Mouse (Mus musculus) thymus, adult 2 months (tissue): ENCODE measurements at regions not wholly inside any gene's neighbourhood (a gene's known extent, or its start where the extent isn't known, plus 50 kb on each side); places are given as distances from the start of the nearest gene placed in this dataset.

Source experiments
- DNase-seq: peaks from one replicate; pipeline ENCODE4 v3.0.0; 2021
- H3K27ac ChIP-seq: fragments of 200-500 bp; 2 replicates; pipeline ENCODE4 v1.5.1; 2012; ENCODE audit warnings: low read length, control low read depth; ENCODE audit not compliant: control insufficient read depth, insufficient read depth
- H3K27me3 ChIP-seq: fragments of 200-500 bp; 2 replicates; pipeline ENCODE4 v1.6.1; 2012; ENCODE audit warnings: mild to moderate bottlenecking, low read length, moderate library complexity, mixed read lengths; ENCODE audit not compliant: control insufficient read depth, insufficient read depth
- H3K36me3 ChIP-seq: fragments of 200-500 bp; 2 replicates; pipeline ENCODE4 v1.6.1; 2012; ENCODE audit warnings: mild to moderate bottlenecking, low read length, moderate library complexity; ENCODE audit not compliant: control insufficient read depth, insufficient read depth
- H3K4me1 ChIP-seq: fragments of 200-500 bp; replicated peaks from 2 replicates; pipeline ENCODE4 v1.6.1; 2012; ENCODE audit warnings: low read length; ENCODE audit not compliant: control insufficient read depth, insufficient read depth
- H3K4me3 ChIP-seq: fragments of 200-500 bp; 2 replicates; pipeline ENCODE4 v1.5.1; 2012; ENCODE audit warnings: mild to moderate bottlenecking, low read length, control low read depth, moderate library complexity; ENCODE audit not compliant: control insufficient read depth, insufficient read depth
- CTCF ChIP-seq: fragments of 200-500 bp; IDR thresholded peaks from 2 replicates; pipeline ENCODE4 v1.5.1; 2012; ENCODE audit warnings: mild to moderate bottlenecking, control low read depth, low read length, moderate library complexity, borderline replicate concordance; ENCODE audit not compliant: control insufficient read depth, poor library complexity, insufficient read depth; ENCODE audit errors: extremely low read depth
- POLR2A ChIP-seq: fragments of 200-500 bp; IDR thresholded peaks from 2 replicates; pipeline ENCODE4 v1.6.1; 2012; ENCODE audit warnings: mild to moderate bottlenecking, low read length, control low read depth, moderate library complexity; ENCODE audit not compliant: control insufficient read depth, poor library complexity, insufficient read depth; ENCODE audit errors: extremely low read depth
- WGBS: fragments of 180-500 bp; shearing (Covaris S2); methylation state at CpG from one replicate; pipeline ENCODE4 v1.1.7; 2018; 5-methylcytosine and 5-hydroxymethylcytosine counted together

DNA sequence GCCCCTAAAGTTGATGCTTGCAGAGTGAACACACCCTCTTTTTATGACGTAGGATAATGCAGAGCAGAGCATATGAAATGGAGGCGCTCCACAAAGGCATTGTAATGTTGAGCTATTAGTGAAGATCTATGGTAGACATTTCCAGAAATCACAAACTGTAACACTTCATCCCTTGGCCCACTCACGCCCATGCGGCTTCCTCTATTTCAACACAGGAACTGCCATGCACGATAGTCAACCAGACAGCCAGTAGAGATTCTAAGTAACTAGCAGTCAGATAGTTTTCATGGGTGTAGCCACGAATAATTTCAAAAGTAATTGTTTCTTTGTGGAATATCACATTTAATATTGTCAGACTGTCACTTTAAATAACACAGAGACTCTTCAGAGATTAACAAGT is 141.6 kb upstream of the Slc16a7 start:
- 84% methylated on average over 6 of the region's 6 CpGs for WGBS
- no peak for TF ChIP-seq POLR2A
- Histone ChIP-seq H3K27ac (no peak overlapping the region), H3K4me1 (no peaks in the 10 kb centered on the region), H3K36me3 (no peaks in the 10 kb centered on the region), H3K4me3 (no peak overlapping the region), H3K27me3 (no peaks in the 10 kb centered on the region)
- no peak for DNase-seq

DNA sequence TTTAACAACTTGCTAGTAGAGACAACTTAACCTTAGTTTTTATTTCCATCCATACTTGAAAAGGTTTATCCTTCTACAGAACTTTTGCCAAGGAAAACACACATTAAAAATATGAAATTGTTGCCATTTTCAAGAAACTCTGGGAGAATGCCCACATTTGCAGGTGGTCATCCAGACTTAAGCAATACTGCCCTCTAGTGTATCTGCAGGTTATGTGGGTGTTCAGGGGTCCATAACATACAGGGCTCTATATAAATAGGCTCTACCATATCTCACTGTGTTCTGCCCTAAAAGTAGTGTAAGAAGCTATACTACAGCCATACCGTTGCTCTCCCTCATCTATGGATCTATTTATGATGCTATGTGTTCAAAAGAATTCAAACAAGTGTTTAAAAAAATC is 149.1 kb upstream of the Slc16a7 start:
- TF ChIP-seq POLR2A (no peak), CTCF (no peak)
- H3K27me3 ChIP-seq: no peaks in the 10 kb centered on the region
- 47% methylated on average over 1 of the region's 1 CpGs for WGBS
- no peak overlapping the region for H3K4me3 ChIP-seq
- H3K27ac ChIP-seq: no peak overlapping the region
- no peaks in the 10 kb centered on the region for H3K36me3 ChIP-seq
- H3K4me1 ChIP-seq: no peaks in the 10 kb centered on the region
- no peak for DNase-seq

DNA sequence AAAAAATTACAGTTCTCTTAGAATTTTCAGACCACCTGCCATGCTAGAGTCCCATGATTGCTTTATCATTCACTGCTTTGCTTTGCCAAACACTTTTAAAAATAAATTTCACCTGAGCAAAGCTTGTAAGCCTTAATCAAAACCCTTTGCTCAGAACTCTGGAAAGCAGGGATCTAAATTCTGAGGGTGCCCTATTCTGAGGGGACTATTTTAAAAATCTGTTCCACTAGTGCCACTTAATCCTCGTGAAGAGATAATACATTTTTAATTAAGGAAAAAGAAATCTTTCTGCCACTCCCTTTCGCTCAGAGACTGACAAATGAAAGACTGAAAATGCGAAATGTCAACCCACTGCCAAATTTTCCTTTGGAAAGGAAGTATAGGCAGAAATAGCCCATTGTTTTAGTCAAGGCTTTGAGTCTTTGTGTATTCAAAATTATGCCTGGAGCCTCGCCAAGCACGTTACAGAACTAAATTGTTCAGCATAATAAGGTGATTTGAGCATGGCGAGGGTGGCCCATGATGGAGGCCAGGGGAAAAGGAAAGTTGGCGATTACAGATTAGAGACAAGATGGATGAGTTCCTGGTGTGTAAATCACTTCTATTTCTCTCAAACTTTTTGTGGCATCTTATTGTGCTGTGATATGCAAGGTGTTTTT is 197.4 kb upstream of the Slc16a7 start:
- WGBS: 76% methylated on average over 7 of the region's 7 CpGs
- H3K36me3 ChIP-seq: no peaks in the 10 kb centered on the region

DNA sequence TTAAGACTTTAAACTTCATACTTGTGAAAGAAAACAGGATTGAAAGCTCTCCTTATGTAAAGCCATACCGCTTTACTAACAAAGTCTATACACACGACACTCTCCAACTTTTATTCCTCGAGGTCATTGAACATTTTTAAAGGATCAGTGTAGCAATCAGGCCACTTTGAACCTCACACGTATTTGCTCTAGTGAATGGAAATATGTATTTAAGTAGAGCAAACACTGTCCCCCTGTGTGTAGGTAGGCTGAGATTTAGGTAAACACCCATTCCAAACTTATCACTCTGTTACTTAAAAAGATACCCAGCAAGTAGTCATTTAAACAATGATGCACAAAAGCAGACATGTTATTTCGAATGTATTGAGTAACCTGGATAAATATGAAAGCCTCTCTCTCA is 203.7 kb upstream of the Slc16a7 start:
- no peaks in the 10 kb centered on the region for H3K36me3 ChIP-seq
- 90% methylated on average over 5 of the region's 5 CpGs for WGBS
- H3K4me3 ChIP-seq: no peak overlapping the region
- H3K27me3 ChIP-seq: no peaks in the 10 kb centered on the region
- TF ChIP-seq POLR2A (no peak), CTCF (no peak)
- no peak for DNase-seq
- no peaks in the 10 kb centered on the region for H3K4me1 ChIP-seq
- no peak overlapping the region for H3K27ac ChIP-seq

More for the DNA sequence above, 197.4 kb upstream of the Slc16a7 start:
- H3K27ac ChIP-seq: no peak overlapping the region
- H3K27me3 ChIP-seq: no peaks in the 10 kb centered on the region
- no peak for DNase-seq
- no peak overlapping the region for H3K4me3 ChIP-seq
- no peaks in the 10 kb centered on the region for H3K4me1 ChIP-seq
- TF ChIP-seq CTCF (no peak), POLR2A (no peak)

DNA sequence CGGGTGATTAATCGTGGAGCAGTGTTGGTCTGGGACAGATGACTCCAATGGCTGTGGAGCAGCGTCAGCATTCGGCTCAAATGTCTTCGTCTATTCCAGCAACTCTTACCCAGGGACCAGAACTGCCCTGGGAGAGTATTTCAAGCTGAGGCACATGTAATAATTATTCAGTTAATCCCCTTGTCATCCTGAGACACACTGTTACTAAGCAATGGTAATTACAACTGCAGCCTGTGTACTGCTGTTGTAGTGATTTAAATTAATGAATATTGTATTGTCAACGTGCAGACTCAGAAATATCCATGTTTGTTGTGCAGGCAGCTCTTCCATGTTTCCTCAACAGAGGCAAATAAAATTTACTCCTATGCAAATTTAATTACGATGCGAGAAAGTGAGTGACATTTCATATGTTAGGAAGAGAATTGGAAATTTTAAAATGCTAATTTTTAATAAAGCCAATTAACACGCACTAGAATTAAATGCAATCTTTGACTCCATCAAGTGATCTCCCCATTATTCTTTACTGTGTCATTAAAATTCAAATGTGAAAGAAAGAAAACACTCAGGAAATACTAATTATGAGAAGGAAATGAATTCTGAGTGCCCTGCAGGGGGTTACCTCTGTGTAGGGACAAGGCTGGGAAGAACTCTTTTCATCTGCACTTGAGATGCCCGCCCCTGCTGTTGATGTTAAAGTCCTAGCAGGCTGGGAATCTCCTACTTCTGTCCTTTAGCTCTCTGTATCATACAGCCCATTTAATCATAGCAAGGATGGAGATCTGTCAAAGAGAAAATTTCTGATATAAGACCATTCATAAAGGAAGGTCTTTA is 218.7 kb upstream of the Slc16a7 start:
- no peaks in the 10 kb centered on the region for H3K27me3 ChIP-seq
- TF ChIP-seq CTCF (no peak), POLR2A (no peak)
- H3K36me3 ChIP-seq: no peaks in the 10 kb centered on the region
- no peak for DNase-seq
- WGBS: 78% methylated on average over 10 of the region's 10 CpGs
- no peak overlapping the region for H3K4me3 ChIP-seq
- no peaks in the 10 kb centered on the region for H3K4me1 ChIP-seq
- H3K27ac ChIP-seq: no peak overlapping the region

DNA sequence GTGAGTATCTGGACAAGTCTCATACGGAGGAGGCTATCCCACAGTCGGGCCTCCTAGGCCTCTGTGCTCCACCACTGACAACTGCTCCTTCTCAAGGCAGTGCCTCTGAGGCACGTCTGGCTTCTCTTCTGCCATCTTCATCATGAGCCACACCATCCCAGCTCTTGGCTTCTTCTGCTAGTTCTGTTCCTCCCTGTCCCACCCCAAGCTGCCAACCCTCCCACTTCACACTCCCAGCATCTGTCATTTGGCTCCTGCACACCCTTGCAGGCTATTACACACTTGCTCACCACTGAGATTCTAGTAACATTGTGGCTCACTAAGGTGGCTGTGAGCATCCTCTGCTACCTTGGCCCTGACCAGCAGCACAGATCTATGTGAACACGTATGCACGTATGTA is 221.1 kb upstream of the Slc16a7 start:
- Histone ChIP-seq H3K36me3 (no peaks in the 10 kb centered on the region), H3K4me1 (no peaks in the 10 kb centered on the region), H3K27ac (no peak overlapping the region), H3K4me3 (no peak overlapping the region), H3K27me3 (no peaks in the 10 kb centered on the region)
- WGBS: 89% methylated on average over 5 of the region's 5 CpGs
- TF ChIP-seq CTCF: no peak
- no peak for TF ChIP-seq POLR2A
- no peak for DNase-seq

DNA sequence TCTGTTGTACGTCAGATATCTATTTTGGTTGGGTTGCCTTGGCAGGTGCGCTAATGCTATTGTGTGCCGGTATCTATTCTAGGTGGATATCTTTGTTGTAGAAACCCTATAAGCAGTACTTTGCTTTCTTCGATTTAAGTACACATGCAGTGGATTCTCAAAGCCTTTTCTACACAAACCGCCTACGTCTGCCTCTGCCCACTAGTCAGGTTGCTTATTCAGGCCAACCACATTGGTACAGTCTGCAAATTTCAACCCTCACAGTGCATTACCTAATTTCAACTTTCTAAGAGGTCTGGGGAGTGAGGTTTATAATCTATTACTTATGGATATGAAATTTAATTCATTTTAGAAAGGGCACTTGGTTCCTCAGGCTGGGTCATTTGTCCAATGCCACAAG is 223.5 kb upstream of the Slc16a7 start:
- 92% methylated on average over 6 of the region's 6 CpGs for WGBS
- no peaks in the 10 kb centered on the region for H3K27me3 ChIP-seq
- no peaks in the 10 kb centered on the region for H3K36me3 ChIP-seq
- DNase-seq: no peak
- H3K4me3 ChIP-seq: no peak overlapping the region
- TF ChIP-seq CTCF (no peak), POLR2A (no peak)
- H3K27ac ChIP-seq: no peak overlapping the region
- H3K4me1 ChIP-seq: no peaks in the 10 kb centered on the region
